ENCODE assay signal across 8 mouse cellular contexts in the genomic region with DNA sequence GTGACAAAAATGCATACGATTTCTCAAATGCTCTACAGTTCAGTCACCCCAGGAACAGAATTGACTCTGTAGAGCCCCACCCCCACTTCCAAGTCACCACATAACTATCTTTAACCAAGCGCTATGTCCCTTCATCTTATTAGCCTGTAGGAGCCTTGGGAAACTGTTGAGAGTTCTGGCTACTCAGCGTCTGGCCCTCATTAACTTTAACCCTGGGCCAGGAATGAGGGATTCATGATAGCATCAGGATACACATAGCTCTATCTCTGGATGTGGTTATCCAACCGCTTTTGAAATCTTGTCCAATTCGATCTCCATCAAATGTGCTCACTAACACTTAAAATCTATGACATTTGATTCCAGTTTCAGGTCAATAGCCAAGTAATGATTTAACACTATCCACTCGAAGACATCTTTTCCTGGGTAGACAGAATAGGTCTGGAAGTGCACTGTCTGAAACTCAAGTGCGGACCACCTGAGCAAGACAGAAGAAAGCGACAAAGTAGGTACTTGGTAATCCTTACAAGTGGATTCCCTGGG. TPM values are rescaled to one million over a fixed set of nuclear protein-coding genes. Genes with fewer than 3 reads are reported as not detected.
DNase-seq lines count a peak whose midpoint lies in the region; ATAC-seq and TF ChIP-seq lines count a peak whose summit lies in the region.

No protein-coding gene starts in this region.

- no peak for TF ChIP-seq POLR2A in cerebellum, adult 2 months (IDR thresholded peaks at IDR 0.05; ENCODE audit: borderline replicate concordance, insufficient read depth, low read length)

- H3K36me3 ChIP-seq in neural tube, embryonic 11.5 days (ENCODE audit: control insufficient read depth, insufficient read depth, low read length): no peaks in the 10 kb centered on the region
- no peaks in the 10 kb centered on the region for H3K36me3 ChIP-seq in limb, embryonic 12.5 days
- H3K36me3 ChIP-seq in stomach, embryonic 16.5 days (ENCODE audit: control insufficient read depth, insufficient read depth, low read length): no peaks in the 10 kb centered on the region

- WGBS in cerebellum, adult 2 months: 35% methylated on average over 8 of the region's 8 CpGs
- WGBS in neural tube, embryonic 11.5 days: 62% methylated on average over 8 of the region's 8 CpGs
- WGBS in limb, embryonic 12.5 days: 41% methylated on average over 8 of the region's 8 CpGs
- WGBS in stomach, embryonic 16.5 days: 62% methylated on average over 8 of the region's 8 CpGs

- H3K9me3 ChIP-seq in neural tube, embryonic 11.5 days (ENCODE audit: control insufficient read depth, low read length): no peaks in the 10 kb centered on the region
- H3K9me3 ChIP-seq in limb, embryonic 12.5 days: no peaks in the 10 kb centered on the region
- no peaks in the 10 kb centered on the region for H3K9me3 ChIP-seq in stomach, embryonic 16.5 days (replicated peaks; ENCODE audit: control insufficient read depth, low read length)

- no peak for DNase-seq in cerebellum, adult 2 months
- no peak for DNase-seq in cerebellum, postnatal 14 days
- DNase-seq in neural tube, embryonic 11.5 days (ENCODE audit: low spot score): no peak
- no peak for DNase-seq in neural tube, embryonic 10.5 days (ENCODE audit: extremely low spot score, low spot score)
- DNase-seq in c-Kit-positive CD71-positive TER-119-positive erythroid progenitor cells, embryonic 14.5 days (ENCODE audit: low spot score): no peak
- DNase-seq in ovary, postnatal 10 days (ENCODE audit: low spot score): no peak

- no peaks in the 10 kb centered on the region for H3K27me3 ChIP-seq in cerebellum, adult 2 months (ENCODE audit: control insufficient read depth, insufficient read depth, low read length)
- H3K27me3 ChIP-seq in neural tube, embryonic 11.5 days (ENCODE audit: control insufficient read depth, insufficient read depth, low read length): peaks cover 6% of the 10 kb centered on the region; the same call in 1 of the 2 replicates
- H3K27me3 ChIP-seq in limb, embryonic 12.5 days: peaks cover 42% of the 10 kb centered on the region
- H3K27me3 ChIP-seq in stomach, embryonic 16.5 days (ENCODE audit: control insufficient read depth, insufficient read depth, low read length): 0 out of 2 replicates have a peak, but pooled peaks cover 4% of the 10 kb centered on the region

- peak overlapping the region; percentile 68 for H3K4me3 ChIP-seq in cerebellum, adult 2 months (replicated peaks; ENCODE audit: insufficient read depth, low read depth, low read length)
- peak overlapping the region; percentile 54 for H3K4me3 ChIP-seq in neural tube, embryonic 11.5 days (ENCODE audit: low read depth, low read length)
- H3K4me3 ChIP-seq in limb, embryonic 12.5 days (replicated peaks): peak overlapping the region; percentile 70
- H3K4me3 ChIP-seq in stomach, embryonic 16.5 days (replicated peaks; ENCODE audit: low read length): peak overlapping the region; percentile 75; the same call in 1 of the 2 replicates

- TF ChIP-seq CTCF in cerebellum, adult 2 months (IDR thresholded peaks at IDR 0.05; ENCODE audit: borderline replicate concordance, insufficient read depth, low read depth, low read length): no peak

- no peak overlapping the region for H3K9ac ChIP-seq in neural tube, embryonic 11.5 days (ENCODE audit: low read length)
- H3K9ac ChIP-seq in limb, embryonic 12.5 days (replicated peaks): no peak overlapping the region
- no peak overlapping the region for H3K9ac ChIP-seq in stomach, embryonic 16.5 days (ENCODE audit: low read length)

- peaks cover 17% of the 10 kb centered on the region; the same call in 1 of the 2 replicates for H3K4me1 ChIP-seq in cerebellum, adult 2 months (ENCODE audit: control insufficient read depth, insufficient read depth, low read length)
- H3K4me1 ChIP-seq in neural tube, embryonic 11.5 days (ENCODE audit: control insufficient read depth, insufficient read depth, low read length): no peaks in the 10 kb centered on the region; the same call in 1 of the 2 replicates
- H3K4me1 ChIP-seq in limb, embryonic 12.5 days (replicated peaks): peaks cover 15% of the 10 kb centered on the region; the same call in 1 of the 2 replicates
- H3K4me1 ChIP-seq in stomach, embryonic 16.5 days (ENCODE audit: control insufficient read depth, insufficient read depth, low read length): 0 out of 2 replicates have a peak, but pooled peaks cover 2% of the 10 kb centered on the region

- no peak for ATAC-seq in neural tube, embryonic 11.5 days (ENCODE audit: insufficient read depth, low FRiP score, low TSS enrichment)
- no peak for ATAC-seq in limb, embryonic 12.5 days (ENCODE audit: insufficient number of reproducible peaks, insufficient read depth, low FRiP score, low TSS enrichment, low read depth)
- no peak for ATAC-seq in stomach, embryonic 16.5 days (ENCODE audit: insufficient read depth, low FRiP score)

- no peak overlapping the region for H3K27ac ChIP-seq in cerebellum, adult 2 months (ENCODE audit: insufficient read depth, low read length)
- H3K27ac ChIP-seq in neural tube, embryonic 11.5 days (ENCODE audit: low read depth, low read length): no peak overlapping the region
- no peak overlapping the region for H3K27ac ChIP-seq in limb, embryonic 12.5 days
- H3K27ac ChIP-seq in stomach, embryonic 16.5 days (ENCODE audit: low read length): no peak overlapping the region

- peak overlapping the region; percentile 77 for H3K4me2 ChIP-seq in neural tube, embryonic 11.5 days (ENCODE audit: low read depth)
- peak overlapping the region; percentile 96 for H3K4me2 ChIP-seq in limb, embryonic 12.5 days
- H3K4me2 ChIP-seq in stomach, embryonic 16.5 days (ENCODE audit: low read depth, low read length): peak overlapping the region; percentile 99

RNA-seq across cellular contexts. Expression of gene Slco3a1, which starts 1.4 kb away (rescaled TPM):
- polyA plus RNA-seq in cerebellum, adult 2 months (2012; rRNA removed): 61.3 and 66.6 TPM in 2 replicates
- polyA plus RNA-seq in neural tube, embryonic 11.5 days (2014; fragmentation: Nextera tagmentation; extraction: Ambion mirVana): 11.1 and 13.0 TPM in 2 replicates
- 8.2 and 9.0 TPM in 2 replicates for polyA plus RNA-seq in limb, embryonic 12.5 days (2016; fragmentation: Nextera tagmentation; extraction: Ambion mirVana)
- polyA plus RNA-seq in stomach, embryonic 16.5 days (2015; fragmentation: Nextera tagmentation; extraction: Ambion mirVana): 9.1 and 10.7 TPM in 2 replicates
